Mouse (Mus musculus): ENCODE measurements around the gene Pax3. TPM values are rescaled to one million over a fixed set of nuclear protein-coding genes. Genes with fewer than 3 reads are reported as not detected.

Gene Pax3
- total RNA-seq, 2 experiments from 2014 or later, result not detected

DNA sequence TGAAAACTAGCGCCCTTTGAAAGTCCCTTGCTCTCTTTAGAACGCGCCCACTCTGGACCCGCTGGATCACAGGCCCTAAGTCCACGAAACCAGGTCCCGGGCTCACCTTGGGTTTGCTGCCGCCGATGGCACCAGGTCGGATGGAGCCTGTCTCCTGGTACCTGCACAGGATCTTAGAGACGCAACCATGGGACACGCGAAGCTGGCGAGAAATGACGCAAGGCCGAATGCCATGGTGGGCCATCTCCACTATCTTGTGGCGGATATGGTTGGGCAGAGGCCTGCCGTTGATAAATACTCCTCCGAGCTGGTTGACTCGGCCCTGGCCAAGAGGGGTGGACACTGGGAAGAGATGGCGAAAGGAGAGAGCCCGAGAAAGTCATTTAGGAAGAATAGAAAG lies 1.8 kb downstream of the Pax3 start:
- no peak for DNase-seq
- TF ChIP-seq CTCF (IDR thresholded peaks at IDR 0.05), result no peak
- H3K27ac ChIP-seq, result no peak overlapping the region
- H3K4me3 ChIP-seq, result no peak overlapping the region
- intact Hi-C loops (cut with DNase I), result no loop called here

DNA sequence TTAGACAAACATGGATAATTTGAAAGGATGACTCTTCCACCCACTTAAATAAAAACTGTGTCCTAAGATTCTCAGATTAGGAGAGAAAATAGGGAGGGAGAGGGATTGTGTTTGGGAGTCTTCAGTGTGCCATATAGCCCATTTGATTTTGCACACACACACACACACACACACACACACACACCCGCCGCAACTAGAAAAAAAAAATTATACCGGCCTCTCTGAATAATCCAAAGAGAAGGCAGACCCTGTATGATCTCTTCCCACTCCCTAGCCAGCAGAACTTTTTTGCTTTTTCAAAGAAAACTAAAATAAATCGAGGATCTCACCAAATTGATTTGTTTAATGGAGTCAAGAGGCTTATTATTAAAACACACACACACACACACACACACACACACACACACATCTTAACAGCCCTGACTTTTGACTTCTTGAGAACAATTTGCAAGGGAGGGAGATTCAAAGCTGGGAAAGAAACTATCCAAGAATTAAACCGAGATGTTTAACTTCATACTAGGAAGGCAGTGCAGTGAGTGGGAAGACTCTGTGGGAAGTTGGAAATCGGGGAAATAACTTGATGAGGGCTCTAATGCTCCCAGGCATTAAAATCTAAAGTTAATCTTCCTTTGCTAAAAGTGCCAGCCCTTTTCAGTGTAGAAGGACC lies 2.4 kb downstream of the Pax3 start:
- H3K4me3 ChIP-seq, result peak overlapping the region; percentile 60
- no peak for TF ChIP-seq CTCF (IDR thresholded peaks at IDR 0.05)
- no peak for DNase-seq
- no peak overlapping the region for H3K27ac ChIP-seq
- intact Hi-C loops (cut with DNase I), result no loop called here

DNA sequence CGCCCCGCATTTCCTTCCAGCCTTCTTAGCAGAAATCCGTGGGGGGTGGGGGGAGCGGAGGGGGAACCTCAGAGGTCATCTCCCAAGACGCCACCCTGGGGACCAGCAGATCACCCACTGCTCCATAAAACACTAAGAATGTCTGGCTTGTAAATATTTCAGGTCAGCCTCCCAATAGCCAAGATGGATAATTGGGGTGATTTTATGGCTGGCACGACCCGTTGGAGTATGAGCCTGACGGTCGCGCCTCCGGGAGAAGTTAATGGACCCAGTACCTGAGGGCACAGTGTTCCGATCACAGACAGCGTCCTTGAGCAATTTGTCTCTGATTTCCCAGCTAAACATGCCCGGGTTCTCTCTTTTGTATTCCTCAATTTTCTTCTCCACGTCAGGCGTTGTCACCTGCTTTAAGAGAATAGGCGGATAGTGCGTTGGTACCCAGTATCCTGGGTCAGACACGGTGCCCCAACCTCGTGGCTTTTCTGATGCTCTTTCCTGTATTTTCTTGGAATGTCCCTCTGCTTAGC lies 3.4 kb downstream of the Pax3 start:
- H3K4me3 ChIP-seq, result peak overlapping the region; percentile 60
- intact Hi-C loops (cut with DNase I), result no loop called here
- no peak overlapping the region for H3K27ac ChIP-seq
- DNase-seq, result no peak
- TF ChIP-seq CTCF (IDR thresholded peaks at IDR 0.05), result no peak

DNA sequence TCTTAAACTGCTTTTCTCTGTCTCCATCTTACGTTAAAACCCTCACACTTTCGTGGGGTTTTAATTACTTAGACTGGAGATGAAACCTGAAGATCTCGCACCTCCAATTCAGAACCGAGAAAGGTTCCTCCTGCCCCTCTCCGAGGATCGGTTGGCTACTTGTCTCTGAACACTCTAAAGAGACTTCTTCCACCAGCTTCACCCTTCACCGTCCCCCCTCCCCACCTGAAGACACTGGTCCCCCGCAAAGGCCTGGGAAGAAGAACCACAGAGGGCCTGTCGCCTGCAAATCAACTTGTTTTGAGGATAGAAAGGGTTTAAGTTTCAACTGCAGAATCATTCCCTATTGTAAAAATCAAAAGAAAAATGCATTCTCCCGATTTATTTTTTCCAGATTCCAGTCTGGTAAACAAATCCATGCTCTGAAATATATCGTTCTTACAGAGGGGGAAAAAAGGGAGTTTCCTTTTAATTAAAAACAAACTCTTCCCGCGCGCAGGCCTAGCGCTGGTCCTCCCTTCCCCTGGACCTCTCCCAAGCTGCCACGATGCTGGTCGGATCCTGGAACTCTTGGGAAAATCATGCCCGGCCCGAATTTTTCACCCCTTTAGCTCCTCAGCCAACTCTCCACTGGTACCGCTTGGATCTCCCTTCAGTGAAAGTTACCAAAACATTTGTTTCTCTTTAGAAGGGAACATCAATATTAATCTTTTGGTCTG lies 4.0 kb downstream of the Pax3 start:
- Histone ChIP-seq H3K4me3 (no peak overlapping the region), H3K27ac (no peak overlapping the region)
- intact Hi-C loops (cut with DNase I), result no loop called here
- DNase-seq, result no peak
- no peak for TF ChIP-seq CTCF (IDR thresholded peaks at IDR 0.05)

DNA sequence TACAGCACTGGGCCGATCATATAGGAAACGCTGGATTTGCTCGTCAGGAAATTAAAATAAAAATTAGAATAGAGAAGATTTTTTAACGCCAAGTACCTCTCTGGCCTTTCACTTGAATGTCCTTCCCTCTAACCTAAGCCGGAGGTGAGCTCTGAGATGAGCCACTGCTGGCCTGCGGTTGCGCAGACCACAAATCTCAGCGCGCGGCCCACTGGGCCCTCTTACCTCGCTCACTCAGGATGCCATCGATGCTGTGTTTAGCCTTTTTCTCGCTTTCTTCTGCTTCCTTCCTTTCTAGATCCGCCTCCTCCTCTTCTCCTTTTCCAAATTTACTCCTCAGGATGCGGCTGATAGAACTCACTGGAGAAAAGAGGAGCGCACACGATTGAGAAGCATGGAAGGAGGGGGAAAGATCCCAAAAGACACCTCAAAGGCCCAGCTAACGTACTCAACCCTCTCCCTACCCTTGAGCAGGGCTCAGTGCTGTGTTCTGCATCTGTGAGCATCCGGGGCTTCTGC lies 4.7 kb downstream of the Pax3 start:
- intact Hi-C loops (cut with DNase I), result no loop called here
- Histone ChIP-seq H3K4me3 (no peak overlapping the region), H3K27ac (no peak overlapping the region)
- DNase-seq, result no peak
- TF ChIP-seq CTCF (IDR thresholded peaks at IDR 0.05), result no peak

DNA sequence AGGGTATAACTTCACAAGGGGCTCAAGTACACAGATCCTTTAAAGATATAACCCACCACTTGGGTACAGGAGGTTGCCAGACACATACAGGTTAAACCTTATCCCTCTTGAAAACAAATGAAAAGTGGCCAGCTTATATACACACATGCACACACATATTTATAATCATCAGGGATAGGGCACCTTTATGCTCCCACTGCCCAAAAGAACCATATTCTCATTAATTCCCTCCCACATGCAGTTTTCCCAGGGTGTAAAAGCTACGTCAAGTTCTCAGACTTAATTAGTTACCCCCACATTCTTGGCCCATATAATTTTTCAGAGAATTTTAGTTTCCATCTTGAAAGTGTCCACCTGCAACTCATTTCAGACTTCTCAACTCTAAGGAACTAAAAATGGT lies 5.2 kb downstream of the Pax3 start:
- TF ChIP-seq CTCF (IDR thresholded peaks at IDR 0.05), result no peak
- DNase-seq, result no peak
- intact Hi-C loops (cut with DNase I), result no loop called here
- no peak overlapping the region for H3K27ac ChIP-seq
- no peak overlapping the region for H3K4me3 ChIP-seq

DNA sequence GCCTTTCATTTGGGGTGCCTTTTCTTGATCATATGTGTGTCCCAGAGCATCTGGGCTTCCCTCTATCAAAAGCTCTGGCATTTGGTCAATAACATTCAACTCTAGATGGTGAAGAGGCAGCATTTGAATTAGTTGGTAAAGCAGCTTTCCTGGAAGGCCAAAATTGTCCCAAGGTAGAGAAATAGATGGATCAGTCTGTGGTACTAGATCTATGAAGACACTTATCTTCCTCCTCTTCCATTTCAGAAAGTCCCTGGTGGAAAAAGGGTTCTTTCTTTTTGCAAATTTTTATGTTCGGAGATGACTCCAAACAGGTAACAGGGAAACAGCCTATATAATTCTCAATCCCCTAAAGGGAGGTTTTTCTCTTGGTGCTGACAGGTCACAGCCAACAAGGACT lies 5.6 kb downstream of the Pax3 start:
- no peak for TF ChIP-seq CTCF (IDR thresholded peaks at IDR 0.05)
- intact Hi-C loops (cut with DNase I), result no loop called here
- Histone ChIP-seq H3K27ac (no peak overlapping the region), H3K4me3 (no peak overlapping the region)
- no peak for DNase-seq

DNA sequence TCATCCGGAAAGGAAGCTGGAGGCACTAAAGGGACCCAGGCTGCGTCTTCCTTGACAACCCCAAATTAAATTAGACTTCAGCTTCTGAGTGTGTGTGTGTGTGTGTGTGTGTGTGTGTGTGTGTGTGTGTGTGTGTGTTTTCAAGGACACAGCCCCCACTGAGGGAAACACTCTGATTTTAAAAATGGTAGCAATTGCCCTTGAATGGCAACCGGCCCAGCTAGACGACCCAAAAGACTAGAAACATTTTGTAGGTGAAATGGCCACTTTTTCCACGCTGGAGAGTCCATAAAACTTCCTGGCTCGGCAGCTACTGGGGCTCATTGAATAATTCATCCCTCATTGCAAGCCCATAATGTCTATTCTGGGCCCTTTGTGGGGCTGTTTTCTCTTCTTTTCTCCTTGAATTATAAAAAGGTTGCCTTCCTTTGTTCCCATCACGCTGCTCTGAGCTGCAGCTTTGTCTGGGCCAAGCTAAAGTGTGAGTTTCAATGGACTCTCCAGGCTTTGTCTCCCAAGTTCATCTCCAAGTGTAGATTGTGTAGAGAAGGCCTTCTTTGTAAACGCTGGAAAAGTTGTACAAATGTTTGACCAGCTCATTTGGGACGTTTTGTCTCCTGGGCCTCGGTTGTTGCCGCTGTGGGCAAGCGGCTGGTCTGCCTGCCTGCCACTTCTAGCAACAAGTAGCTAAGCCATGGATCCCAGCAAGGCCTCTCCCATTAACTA lies 6.4 kb downstream of the Pax3 start:
- H3K27ac ChIP-seq, result no peak overlapping the region
- no peak for TF ChIP-seq CTCF (IDR thresholded peaks at IDR 0.05)
- intact Hi-C loops (cut with DNase I), result no loop called here
- no peak for DNase-seq
- no peak overlapping the region for H3K4me3 ChIP-seq

DNA sequence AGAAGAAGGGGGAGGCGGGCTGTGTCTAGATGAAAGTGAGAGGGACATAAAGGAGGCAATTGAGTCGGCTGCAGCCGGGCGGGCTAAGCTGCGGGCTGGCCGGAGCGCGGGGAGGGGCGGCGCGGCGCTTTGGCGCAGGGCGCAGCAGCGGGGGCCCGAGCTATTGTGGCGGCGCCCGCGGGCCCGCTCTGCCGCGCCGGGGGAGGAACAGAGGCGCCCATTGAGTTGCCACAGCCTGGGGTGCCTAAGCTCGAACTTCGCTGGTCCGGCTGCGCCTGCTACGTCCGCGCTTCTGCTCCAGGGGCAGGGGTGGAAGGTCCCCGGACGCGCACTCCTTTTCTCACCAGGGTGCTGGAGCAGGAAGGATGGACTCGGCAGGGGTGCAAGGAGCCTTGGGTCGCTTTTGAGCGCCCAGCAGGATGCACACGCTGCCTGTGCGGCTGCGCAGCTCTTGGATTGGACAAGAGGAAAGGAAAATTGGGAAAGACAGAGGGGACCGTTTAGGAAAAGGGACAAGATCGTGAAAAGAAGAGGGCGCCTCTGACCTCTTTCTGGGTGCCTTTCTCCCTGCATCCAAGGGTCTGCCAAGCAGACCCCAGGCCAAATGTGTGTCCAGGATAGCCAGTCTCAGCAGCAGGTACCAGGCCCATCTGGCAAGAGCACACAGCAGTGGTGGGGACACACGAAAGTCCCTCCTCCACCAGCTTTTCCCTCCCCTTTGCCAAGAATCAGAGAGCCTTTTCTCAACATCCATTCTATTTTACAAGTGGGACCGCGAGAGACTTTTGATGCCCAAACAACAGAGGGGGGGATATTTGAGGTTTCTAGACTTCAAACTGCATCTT lies 7.2 kb downstream of the Pax3 start:
- H3K4me3 ChIP-seq, result peak overlapping the region; percentile 52
- intact Hi-C loops (cut with DNase I), result no loop called here
- no peak overlapping the region for H3K27ac ChIP-seq

DNA sequence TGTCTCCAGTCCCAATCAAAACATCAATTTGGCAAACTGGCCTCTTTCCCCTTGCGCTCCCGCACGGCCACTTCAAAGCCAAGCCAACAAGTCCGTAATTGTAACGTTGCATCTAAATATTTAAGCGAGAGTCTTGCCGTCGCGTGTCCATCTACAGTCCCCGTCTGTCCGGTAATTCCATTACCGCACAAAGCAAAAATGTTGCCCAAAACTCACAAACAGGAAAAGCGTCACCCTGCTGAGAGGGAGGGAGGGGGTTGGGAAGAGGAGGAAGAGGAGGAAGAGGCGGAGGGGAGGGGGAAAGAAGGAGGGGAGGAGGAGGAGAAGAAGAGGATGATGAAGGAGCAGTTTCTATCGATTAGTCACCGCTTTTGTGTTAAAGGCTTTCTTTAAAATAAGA lies 7.9 kb downstream of the Pax3 start:
- intact Hi-C loops (cut with DNase I), result no loop called here
- TF ChIP-seq CTCF (IDR thresholded peaks at IDR 0.05), result no peak
- Histone ChIP-seq H3K4me3 (peak overlapping the region; percentile 52), H3K27ac (no peak overlapping the region)
- no peak for DNase-seq

More for the DNA sequence above, 7.2 kb downstream of the Pax3 start:
- DNase-seq, result no peak
- no peak for TF ChIP-seq CTCF (IDR thresholded peaks at IDR 0.05)

DNA sequence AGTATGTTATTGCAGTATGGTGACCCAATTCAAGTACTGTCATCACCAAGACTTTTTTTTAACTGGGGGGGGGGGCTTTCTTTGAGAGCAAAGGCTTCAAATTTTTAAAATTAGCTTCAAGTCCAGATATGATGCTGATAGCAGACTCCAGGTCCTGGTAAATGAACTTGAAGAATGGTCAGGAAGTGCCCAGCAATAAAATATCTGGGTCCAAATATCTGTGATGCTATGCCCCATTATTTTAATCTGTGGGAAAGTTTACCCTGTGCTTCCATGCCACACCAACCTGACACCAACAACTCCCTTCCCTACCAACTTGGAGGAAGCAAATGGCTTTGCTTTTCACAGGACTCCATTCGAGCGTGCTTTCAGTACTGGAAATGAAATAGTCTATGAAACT lies 8.6 kb downstream of the Pax3 start:
- TF ChIP-seq CTCF (IDR thresholded peaks at IDR 0.05), result no peak

DNA sequence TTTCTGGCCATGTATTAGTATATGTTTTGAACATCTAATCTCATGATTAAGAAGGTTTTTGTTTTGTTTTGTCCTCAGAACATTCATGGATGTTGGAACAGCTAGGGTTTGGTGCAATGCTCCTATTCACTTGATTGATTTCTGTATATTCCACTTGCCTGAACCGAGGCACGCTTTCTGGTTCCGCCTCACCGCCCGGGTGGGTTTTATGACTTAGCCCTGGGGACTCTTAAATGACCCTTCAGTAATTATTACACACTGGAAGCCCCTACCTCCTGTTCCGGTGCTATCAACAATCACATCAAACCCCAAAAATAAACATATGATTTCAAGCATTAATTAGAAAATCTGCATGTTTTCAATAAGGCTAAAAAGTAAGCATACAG lies 9.2 kb downstream of the Pax3 start:
- intact Hi-C loops (cut with DNase I), result no loop called here
- Histone ChIP-seq H3K4me3 (no peak overlapping the region), H3K27ac (no peak overlapping the region)
- DNase-seq, result no peak
- no peak for TF ChIP-seq CTCF (IDR thresholded peaks at IDR 0.05)

More for the DNA sequence above, 8.6 kb downstream of the Pax3 start:
- Histone ChIP-seq H3K27ac (no peak overlapping the region), H3K4me3 (no peak overlapping the region)
- intact Hi-C loops (cut with DNase I), result no loop called here
- DNase-seq, result no peak
